Mouse (Mus musculus): Measurements from ENCODE around the gene Kif26b.

Kif26b gene

DNA sequence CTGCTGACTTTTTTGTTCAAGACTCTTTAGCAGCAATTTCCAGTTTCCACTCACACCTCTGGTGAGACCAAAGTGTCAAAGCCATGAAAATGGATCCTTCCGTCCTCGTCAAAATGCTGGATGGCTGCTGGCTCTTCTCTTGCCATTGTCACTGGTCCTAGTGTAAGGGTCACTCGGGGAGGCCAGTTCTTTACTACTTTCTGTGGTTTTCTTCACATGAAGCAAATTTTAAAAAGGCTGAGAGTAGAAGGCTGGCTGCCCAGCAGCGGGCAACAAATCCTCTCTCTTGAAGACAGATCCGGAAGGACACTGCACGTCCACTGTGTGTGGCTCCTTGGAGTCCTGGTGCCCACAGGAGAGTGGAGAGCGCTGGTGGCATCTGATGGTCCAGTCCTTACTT is 265.9 kb downstream of the Kif26b start:
- DNase-seq, result no peak

DNA sequence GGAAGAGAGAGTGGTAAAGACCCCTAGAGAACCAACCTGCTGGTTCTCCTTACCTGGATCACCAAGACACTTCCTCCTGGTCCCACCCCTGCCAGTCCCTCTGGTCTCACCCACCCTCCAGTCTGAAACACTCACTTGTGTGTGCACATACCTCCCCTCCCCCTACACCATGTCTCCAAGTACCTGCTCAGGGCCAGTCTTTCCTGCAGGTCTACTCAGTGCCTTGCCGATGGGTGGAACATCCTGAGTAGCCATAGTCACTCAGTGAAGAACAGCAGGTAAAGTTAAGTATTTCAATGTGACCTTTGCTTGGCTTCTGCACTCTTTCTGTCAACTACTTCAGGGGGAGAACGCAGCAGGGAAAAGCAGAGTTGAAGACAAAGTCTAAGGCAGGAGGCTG is 268.5 kb downstream of the Kif26b start:
- DNase-seq, result no peak

DNA sequence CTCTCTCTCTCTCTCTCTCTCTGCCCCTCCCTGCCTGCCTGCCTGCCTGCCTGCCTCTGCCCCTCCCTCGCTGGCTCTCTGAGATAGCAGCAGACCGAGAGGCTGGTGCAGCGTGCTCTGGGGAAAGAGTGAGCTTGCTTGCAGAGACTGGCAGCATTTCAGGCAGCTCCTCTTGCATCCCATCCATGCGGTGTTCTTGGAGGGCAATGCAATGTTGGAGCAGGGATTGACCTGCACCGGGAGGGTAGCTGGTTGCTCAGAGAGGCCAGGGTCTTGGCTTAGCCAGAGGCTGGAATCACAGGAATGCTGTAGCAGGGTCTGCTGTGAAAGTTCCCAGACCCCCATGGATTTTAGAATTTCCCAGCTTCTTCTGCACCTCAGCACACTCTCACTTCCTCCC is 269.4 kb downstream of the Kif26b start:
- DNase-seq, result peak; percentile 62 to 72

DNA sequence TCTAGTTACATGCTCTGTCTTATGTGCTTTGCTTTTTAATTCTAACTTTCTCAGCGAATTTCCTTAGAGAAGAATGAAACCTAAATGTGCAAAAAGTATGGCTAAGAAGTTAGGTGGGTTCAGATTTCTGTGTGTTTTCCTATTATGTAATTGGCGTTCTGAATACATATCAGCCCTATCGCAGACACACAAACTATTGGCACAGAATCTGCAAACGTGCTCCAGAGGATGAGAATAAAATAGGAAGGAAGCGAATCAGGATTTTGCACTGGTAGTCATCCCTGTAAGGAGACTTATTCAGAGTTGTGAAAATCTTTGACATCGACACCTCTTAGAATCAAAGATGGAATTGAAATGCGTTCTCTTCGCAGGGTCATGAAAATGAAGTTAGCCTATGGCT is 270.0 kb downstream of the Kif26b start:
- no peak for DNase-seq

DNA sequence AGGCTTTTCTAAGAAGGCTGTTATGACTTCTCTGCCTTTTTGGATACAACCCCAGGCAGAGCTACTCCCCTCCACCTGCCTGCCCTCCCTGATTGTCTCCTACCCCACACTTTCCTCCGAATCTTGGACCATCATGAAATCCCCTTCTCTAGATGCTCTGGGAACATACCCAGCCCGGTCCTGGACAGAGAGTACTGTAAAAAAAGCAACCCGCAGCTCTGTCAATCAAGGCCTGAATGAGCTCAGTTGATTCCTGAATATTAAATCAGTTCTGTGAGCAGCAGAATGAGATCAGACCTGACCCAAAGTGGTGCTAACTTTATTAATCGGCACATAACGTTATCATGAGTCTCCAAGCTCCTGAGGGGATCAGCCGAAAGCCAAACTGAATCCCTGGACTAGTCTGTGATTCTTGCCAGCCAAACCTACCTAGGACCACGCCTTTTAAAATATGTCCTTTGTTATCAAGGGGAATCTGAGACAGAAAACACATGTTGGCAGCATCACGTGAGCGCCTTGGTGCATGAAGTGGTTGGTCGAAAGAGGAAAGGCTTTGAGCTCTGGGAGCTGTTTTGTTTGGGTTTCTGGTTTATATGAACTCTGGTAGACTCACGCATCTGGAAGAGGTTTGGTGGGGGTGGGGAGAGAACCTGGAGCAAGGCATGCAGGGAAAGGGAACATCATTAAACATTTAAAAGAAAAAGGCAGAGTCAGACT is 271.1 kb downstream of the Kif26b start:
- no peak for DNase-seq

DNA sequence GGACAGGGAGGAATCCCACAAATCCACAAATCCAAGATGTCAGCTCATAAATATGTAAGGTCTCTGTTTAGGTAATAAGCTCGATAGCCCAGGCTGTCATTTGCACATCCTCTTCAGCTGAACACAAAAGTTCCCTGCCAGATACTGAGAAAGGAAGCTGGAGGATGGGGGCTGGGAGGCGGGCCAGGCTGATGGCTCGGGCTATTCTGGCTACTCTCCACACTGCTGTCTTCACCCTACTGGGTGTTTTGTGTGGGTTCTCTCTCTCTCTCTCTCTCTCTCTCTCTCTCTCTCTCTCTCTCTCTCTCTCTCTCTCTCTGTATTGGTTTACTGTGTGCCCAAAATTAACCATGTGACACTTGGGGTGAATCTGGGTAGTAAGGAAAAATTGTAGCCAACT is 274.2 kb downstream of the Kif26b start:
- DNase-seq, result peak; percentile 61 to 74

DNA sequence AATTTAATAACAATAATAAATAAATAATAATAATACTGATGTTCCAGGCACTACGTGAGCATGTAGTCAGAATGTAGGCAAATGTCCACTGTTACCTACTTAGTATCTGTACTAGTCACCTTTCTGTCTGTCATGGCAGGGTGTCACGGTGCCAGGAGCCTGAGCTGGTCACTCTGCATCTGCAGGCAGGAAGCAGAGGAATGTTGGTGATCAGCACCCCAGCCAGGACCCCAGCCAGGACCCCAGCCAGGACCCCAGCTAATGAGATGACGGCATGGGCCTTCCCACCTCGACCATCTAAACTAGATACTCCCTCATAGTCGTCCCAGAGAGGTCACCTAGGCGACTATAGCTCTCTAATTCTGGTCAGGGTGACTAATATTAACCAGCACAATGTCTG is 288.6 kb downstream of the Kif26b start:
- no peak for DNase-seq

DNA sequence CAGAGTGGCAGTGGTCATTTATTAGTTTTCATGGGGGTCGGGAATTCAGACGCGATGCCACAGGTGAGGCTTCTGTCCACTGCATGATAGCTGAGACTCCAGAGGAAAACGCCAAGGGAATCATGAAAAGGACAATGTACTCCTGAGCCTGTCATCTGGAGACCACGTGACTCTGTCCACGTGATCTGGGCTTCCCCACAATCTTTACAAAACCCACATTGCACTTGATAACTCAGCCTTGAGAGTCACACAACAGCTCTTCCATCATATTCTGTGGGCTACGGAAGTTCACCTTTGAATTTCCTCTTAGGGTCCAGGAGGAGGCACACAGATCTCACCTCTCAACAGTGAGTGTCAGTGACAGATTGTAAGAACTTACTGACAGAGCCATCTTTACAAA is 290.1 kb downstream of the Kif26b start:
- DNase-seq, result no peak

DNA sequence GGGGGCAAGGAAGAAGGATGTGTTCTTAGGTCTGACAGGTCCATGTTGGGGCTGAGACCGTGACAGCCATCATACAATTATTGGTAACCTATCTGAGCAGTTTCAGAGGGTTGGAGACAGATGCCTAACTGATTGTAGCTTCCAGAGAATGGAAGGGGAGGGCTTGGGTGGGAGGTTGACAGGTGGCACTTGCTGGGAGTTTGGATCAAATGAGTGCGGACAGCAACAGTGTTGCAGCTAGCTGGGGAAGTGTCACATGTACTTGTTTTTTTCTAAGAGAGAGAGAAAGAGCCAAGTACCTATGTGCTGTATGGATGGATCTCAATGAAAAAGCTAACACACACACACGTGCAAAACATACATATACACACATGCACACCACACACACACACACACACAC is 291.2 kb downstream of the Kif26b start:
- no peak for DNase-seq

DNA sequence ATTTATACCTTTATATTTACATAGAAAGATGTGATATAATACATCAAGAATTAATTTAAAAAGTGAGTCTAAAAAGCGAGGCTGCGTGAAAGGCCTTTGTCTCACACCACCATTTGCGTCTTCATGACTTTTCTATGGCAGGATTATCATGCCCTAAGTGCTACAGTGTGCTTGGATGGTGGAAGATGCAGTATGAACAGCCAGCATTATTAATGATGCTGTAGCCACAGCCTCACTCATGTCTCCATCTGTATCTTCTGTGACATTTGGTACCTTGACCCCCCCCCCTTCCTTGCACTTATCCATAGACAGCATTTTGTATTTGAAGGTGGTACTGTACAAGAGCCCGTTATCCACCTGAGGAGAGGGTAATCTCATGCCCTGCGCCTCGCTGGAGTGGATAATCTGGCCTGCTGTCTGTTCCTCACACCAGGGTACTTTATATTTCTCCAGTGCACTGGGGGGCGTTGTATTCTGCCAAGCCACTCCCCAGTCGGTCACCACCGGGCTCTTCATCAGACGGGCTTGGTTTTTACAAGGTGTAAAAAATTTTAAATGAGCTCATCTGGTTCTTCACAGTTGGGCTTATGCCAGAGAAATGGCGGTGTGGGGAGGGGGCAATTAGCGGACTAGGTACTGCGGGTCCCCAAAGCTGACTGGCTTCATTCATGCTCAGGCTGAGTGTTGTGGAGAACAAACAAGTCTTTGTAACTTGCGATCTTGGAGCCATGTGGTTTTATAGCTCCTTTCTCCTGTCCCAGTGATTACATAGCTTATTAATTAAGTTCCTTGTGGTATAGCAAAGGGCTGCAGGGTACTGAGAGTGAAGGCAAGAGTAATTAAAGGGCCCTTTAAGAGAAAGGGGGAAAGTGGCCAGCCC is 291.9 kb downstream of the Kif26b start:
- DNase-seq, result peak; percentile 23 to 36

DNA sequence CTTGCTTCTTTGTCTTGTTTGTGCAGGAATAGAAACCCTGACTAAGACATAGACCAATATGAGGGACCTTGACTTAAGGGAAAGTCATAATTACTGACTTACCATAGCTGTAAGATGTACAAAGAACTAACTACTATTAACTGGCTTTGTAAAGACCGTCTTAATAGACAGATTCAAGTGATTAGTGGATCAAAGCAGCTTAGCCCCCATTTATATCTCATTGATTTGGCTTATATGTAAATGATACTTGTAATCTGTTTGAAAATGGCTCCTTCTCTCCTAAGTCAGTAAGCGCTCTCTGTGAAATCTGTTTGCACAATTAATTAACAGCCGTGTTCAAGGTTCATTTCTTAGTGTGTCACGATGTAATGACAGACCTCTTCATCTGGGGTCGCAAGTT is 295.9 kb downstream of the Kif26b start:
- DNase-seq, result no peak

DNA sequence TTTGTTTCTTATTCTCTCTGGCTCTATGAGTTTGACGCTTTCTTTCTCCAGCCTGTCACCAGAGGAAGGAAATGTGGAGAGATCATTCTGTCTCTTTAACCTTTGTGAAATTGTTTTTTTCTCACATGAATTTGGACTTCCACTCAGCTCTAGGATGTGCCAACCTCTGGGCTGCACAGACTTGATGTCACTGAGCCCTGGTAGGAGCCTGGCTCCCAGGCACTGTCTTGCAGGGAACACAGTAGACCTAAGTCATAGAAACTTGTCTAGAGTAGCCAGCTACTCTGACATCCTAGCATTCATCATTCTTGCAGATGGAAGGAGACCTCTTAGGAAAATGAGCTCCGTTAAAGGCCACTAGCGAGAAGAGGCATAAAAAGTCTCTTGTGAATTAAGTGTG is 298.3 kb downstream of the Kif26b start:
- DNase-seq, result no peak

DNA sequence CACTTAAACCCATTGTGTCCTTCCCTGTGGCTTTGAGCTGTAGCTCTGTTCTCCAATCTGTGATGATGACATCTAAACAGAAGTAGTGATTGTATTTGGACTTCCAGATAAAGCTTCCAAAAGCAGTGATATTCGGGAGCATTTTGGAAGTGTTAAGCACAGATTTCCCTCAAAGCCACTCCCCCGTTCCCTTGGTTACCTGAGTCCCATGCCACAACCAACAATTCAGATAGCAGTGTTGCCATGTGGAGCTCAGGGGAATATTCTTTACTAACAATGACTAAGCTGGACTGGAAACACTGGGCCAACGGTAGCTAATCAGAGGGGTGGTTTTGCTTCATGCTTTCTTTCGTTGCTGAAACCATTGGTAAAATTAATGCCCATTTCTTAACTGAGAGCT is 300.5 kb downstream of the Kif26b start:
- DNase-seq, result no peak

DNA sequence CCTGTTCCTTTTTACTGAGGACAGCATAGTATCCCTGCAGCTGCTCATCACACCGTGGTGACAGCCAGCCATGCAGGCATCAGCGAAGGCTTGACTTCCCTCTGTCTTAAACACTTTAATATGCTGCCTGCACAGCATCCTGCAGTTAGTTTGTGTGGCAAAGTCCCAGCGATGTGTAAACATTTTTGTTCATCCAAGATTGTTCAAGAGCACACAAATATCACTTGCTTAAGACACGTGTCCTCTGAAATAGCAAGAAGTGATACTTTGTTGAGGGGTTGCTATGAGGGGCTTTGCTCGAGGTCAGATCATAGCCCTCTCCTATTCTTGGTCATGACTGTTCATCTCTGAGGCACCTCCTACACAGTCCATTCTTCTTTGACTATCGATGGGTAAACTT is 303.6 kb downstream of the Kif26b start:
- no peak for DNase-seq

DNA sequence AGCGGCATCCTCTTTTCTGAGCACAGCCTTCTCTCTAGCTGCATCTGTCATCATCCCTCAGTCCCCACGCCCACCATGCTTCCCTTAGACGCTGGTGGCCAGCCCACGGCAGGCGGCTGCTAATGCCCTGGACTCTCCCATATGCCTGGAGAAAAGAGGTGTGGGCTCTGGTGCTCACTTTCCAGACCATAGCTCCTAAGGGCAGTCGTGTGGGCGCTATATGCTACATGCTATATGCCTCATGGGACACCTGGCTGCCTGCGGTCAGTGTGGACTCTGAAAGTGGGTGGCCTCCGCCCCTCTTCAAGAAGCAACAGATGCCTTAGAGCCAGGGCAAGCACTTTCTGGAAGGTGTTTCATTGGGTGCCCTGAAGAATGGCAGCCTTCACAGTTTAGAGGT is 306.9 kb downstream of the Kif26b start:
- DNase-seq, result no peak

DNA sequence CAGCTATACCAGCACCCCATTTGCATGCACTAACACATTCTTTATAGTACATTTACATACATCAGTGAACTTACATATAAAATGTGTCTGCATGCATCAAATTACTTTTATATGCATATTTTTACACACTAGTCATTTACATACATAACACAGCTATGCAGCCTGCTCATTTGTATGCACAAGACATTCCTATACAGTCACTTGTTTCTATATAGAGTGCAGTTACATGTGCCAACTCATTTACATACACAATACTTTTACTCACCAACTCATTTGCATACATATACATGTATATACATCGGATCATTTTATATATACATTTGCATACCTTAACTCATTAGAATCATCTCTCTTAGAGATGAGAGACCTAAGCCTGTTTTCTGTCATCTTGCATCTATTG is 308.1 kb downstream of the Kif26b start:
- DNase-seq, result no peak

DNA sequence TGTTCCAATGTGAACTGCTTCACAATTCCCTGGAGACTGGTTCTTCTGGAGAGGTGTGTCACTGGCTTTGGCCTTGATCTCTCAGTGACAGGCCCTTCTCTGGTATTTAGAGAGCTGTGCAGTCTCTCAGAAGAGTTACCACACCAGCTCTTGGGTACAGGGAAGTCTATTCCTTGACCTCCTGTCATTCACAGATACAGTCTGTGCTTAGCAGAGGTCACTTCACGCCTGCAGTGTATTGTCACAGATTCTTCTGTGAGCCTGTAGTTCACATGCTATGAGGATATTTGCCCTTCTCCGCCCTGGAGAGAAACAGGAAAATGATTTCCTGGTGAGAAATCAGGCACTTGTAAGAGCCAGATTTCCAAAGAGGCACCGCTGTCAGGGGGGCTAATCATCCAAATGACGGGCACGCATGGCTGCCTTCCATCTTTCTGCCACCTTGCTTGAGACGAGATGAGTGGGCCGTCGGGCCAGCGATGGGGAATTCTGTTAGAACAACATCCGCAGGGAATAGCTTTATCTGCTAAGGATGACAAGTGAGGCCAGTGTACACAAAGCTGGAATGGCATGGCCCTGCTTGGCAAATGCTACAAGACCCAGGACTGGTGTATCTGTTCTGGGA is 309.9 kb downstream of the Kif26b start:
- peak; percentile 51 to 63 for DNase-seq

DNA sequence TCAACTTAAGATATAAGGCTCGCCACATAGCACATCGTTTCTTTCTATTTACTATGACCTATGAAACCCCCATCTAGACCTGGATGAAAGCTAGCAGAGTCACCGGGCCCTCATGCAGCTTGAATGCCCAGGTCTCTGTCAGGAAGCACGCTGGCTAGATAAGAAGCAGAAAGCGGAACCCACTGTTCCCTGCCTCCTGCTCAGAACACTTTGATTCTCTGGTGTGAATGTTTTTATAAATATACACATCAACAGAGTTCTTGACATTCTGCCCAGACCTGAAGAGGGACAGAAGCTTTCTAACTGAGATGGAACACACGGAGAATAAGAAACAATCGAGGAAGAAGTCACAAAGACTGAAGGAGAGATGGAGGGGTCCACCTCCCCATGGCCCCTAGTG is 311.4 kb downstream of the Kif26b start:
- DNase-seq, result no peak

DNA sequence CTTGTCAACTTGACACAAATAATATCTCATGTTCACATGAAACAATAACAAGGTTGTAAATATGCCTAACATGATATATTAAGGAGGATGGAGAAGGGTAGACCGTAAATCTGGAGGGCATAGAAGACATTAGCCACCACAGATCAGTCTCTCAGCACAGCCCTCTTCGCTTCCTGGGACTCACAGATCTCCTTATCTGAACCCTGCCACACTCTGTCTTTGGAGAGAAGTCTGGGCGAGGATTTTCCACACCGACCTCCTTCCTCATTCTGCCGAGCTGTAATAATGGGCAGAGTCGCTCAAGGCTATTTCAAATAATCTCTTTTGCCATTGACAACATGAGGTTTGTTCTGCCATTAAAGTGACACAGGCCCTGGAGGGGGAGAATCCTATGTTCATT is 315.9 kb downstream of the Kif26b start:
- DNase-seq, result no peak

DNA sequence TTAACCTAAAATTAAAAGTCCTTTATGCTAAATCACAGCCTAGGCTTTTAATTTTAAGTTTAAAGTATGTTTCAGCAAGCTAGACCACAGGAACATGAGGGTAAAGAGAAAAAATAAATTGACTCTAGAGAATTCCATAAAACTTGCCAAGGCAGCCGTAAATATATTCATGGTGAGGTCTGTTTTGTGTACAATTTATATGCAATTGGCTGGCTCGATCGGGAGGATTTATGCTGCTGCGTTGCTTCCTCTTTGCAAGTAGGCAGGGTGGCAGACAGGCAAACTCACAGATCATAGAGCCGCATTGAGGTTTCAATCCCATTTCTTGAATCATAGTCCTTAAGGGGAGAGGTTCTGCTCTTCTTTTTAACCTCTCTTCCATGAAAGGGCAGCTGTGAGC is 318.6 kb downstream of the Kif26b start:
- no peak for DNase-seq

DNA sequence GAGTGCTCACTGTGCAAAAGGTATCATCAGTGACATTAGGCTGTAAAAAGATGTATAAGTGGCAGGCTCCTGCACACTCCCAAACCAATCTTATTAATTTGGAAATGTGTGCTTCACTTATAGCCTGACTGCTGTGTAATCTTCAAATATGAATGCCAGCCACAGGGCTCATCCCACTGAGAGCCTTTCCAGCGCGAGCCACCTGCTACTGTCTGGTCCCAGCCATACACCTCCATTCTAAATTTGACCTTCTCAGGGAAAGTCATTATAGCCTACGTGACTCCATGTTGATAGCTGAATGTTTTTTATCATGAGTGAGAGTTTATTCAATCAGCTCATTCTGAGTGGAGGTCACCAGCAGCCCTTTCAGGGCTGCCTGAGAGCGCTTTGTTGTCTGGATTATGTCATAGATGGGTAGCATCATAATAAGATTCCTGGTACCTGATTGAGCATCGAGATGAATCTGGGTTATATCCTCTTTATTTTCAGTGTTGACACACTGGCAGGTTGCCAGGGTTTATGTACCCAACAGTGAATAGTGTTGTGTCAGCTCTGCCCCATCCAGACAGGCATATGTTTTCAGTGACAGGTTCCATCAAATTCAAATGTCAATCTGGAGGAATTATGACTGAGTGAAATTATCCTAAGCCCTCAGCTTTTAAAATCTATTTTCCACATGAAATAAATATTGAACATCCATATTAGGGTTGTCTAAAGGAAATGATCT is 319.6 kb downstream of the Kif26b start:
- DNase-seq, result peak in 1 of 2 experiments; percentile 41

DNA sequence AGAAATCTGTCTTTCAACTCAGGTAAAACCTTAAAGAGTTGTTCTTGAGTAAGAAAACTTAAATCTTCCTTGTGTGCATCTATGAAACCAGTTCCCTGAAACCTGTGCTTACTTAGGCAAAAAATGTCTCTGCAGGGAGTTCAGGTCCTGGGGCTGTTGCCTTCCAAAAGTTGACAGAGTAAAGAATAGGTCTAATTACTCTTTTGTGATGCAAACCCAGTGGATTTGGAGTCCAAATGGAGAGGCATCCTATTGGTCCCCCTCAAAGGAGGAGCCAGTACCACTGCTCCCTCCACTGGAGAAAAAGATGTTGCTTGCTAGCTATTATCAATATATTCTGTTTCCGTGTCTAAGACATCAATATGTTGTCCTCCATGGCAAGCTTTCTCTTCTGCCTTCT is 321.6 kb downstream of the Kif26b start:
- no peak for DNase-seq

DNA sequence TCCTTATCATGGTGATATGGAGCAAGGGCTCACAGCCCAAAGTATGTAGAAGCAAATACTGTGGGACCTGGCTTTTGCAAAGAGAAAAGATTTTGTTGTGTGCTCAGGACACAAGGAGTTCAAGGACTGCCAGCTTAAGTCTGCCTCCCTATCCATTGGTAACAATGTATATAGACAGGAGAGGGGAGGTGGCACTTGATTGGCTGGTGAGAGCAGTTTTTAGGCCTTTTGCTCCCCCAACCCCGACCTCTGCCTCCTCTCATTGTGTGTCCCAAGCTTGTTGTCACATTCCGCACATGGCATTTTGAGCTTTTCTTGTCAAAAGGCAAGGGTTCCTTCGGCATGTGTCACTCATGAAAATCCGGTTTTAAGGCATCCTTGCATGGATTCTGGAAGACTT is 326.0 kb downstream of the Kif26b start:
- no peak for DNase-seq

All from cerebellum, postnatal 10 days (tissue).